Mouse (Mus musculus): ENCODE data around the gene Cpsf6. TPM values are rescaled to one million over a fixed set of nuclear protein-coding genes. Genes with fewer than 3 reads are reported as not detected.

The Cpsf6 gene
- polyA plus RNA-seq, 1 experiment from 2014 or later: 93.0 TPM

DNA sequence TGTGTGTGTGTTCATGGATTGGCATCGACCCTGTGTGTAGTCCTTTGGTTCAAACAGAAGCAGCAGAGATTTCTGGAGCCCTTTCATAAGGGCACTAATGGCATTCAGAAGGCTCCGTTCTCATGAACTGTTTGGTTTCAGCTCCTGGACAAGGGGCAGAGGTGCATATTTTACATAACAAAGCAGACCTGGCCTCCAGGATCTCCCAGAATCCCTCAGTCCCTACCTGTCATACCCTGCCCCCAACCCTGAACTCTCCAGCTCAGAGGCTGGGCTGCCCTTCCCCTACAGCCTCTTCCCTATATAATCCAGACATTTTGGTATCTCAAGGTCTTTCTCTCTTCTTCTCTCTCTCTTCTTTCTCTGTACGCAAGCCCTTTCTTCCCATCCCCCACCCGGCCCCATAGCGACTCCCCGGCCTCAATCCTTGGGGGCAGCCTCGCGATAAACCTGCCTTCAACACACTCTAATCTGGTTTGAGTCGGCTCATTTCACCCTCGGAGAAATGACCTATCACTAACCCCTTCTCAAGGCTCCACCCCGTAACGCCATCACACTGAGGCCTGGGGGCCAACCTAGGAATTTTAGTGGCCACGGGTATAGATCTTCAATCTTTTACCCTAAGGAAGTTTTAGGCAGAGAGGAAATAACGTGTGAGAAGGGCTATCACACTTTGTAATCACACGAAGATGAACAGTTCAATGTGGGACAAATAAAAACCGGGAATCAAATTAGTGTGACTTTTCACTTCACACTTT lies 32.1 kb upstream of the Cpsf6 start:
- WGBS: 19% methylated on average over 16 of the region's 16 CpGs

GRCm38 (mm10) chr10:117411131-117411530 lies 31.3 kb upstream of the Cpsf6 start:
- ATAC-seq (ENCODE audit: insufficient number of reproducible peaks, insufficient read depth, low FRiP score, low read depth): no peak
- peaks cover 4 to 6% of the 10 kb centered on the region in 2 experiments; a peak in 2 of 4 replicates for H3K4me1 ChIP-seq (ENCODE audit: control insufficient read depth in 2 of 2, insufficient read depth in 2 of 2, low read length in 2 of 2)
- H3K4me2 ChIP-seq (ENCODE audit: low read length): no peak overlapping the region
- no peak overlapping the region for H3K4me3 ChIP-seq (ENCODE audit: control insufficient read depth in 1 of 2, insufficient read depth in 1 of 2, low read depth in 1 of 2, low read length in 2 of 2)
- no peaks in the 10 kb centered on the region for H3K9me3 ChIP-seq (ENCODE audit: control insufficient read depth, low read length)
- no peak overlapping the region for H3K9ac ChIP-seq (ENCODE audit: low read length)
- H3K36me3 ChIP-seq (ENCODE audit: control insufficient read depth, insufficient read depth, low read length): no peaks in the 10 kb centered on the region
- no peaks in the 10 kb centered on the region for H3K27me3 ChIP-seq (ENCODE audit: control insufficient read depth, insufficient read depth, low read length)
- 61% methylated on average over 6 of the region's 6 CpGs for WGBS
- H3K27ac ChIP-seq (replicated peaks in 1 of 2; ENCODE audit: control insufficient read depth in 1 of 2, insufficient read depth in 1 of 2, low read depth in 2 of 2, low read length in 2 of 2): no peak overlapping the region

More for the DNA sequence above, 32.1 kb upstream of the Cpsf6 start:
- H3K4me3 ChIP-seq (ENCODE audit: control insufficient read depth in 1 of 2, insufficient read depth in 1 of 2, low read depth in 1 of 2, low read length in 2 of 2): no peak overlapping the region
- peak overlapping the region; percentile 2 for H3K4me2 ChIP-seq (ENCODE audit: low read length)
- H3K9me3 ChIP-seq (ENCODE audit: control insufficient read depth, low read length): no peaks in the 10 kb centered on the region
- no peaks in the 10 kb centered on the region for H3K36me3 ChIP-seq (ENCODE audit: control insufficient read depth, insufficient read depth, low read length)
- ATAC-seq (ENCODE audit: insufficient number of reproducible peaks, insufficient read depth, low FRiP score, low read depth): no peak
- no peak overlapping the region for H3K9ac ChIP-seq (ENCODE audit: low read length)
- H3K27ac ChIP-seq (replicated peaks in 1 of 2; ENCODE audit: control insufficient read depth in 1 of 2, insufficient read depth in 1 of 2, low read depth in 2 of 2, low read length in 2 of 2): no peak overlapping the region
- peaks cover 4 to 6% of the 10 kb centered on the region in 2 experiments; a peak in 2 of 4 replicates for H3K4me1 ChIP-seq (ENCODE audit: control insufficient read depth in 2 of 2, insufficient read depth in 2 of 2, low read length in 2 of 2)
- no peaks in the 10 kb centered on the region for H3K27me3 ChIP-seq (ENCODE audit: control insufficient read depth, insufficient read depth, low read length)

GRCm38 (mm10) chr10:117410481-117411048 lies 30.8 kb upstream of the Cpsf6 start:
- Histone ChIP-seq H3K4me2 (ENCODE audit: low read length) (no peak overlapping the region), H3K9me3 (ENCODE audit: control insufficient read depth, low read length) (no peaks in the 10 kb centered on the region), H3K4me3 (ENCODE audit: control insufficient read depth in 1 of 2, insufficient read depth in 1 of 2, low read depth in 1 of 2, low read length in 2 of 2) (no peak overlapping the region), H3K4me1 (ENCODE audit: control insufficient read depth in 2 of 2, insufficient read depth in 2 of 2, low read length in 2 of 2) (peaks cover 4 to 6% of the 10 kb centered on the region in 2 experiments; a peak in 2 of 4 replicates), H3K27ac (replicated peaks in 1 of 2; ENCODE audit: control insufficient read depth in 1 of 2, insufficient read depth in 1 of 2, low read depth in 2 of 2, low read length in 2 of 2) (no peak overlapping the region), H3K36me3 (ENCODE audit: control insufficient read depth, insufficient read depth, low read length) (no peaks in the 10 kb centered on the region), H3K27me3 (ENCODE audit: control insufficient read depth, insufficient read depth, low read length) (no peaks in the 10 kb centered on the region), H3K9ac (ENCODE audit: low read length) (no peak overlapping the region)
- ATAC-seq (ENCODE audit: insufficient number of reproducible peaks, insufficient read depth, low FRiP score, low read depth): no peak
- whole genome bisulfite sequencing: 84% methylated on average over 6 of the region's 6 CpGs

- no peak overlapping the region for H3K4me2 ChIP-seq (ENCODE audit: low read length)
- H3K9ac ChIP-seq (ENCODE audit: low read length): no peak overlapping the region
- H3K9me3 ChIP-seq (ENCODE audit: control insufficient read depth, low read length): no peaks in the 10 kb centered on the region
- no peak overlapping the region for H3K27ac ChIP-seq (replicated peaks in 1 of 2; ENCODE audit: control insufficient read depth in 1 of 2, insufficient read depth in 1 of 2, low read depth in 2 of 2, low read length in 2 of 2)
- H3K36me3 ChIP-seq (ENCODE audit: control insufficient read depth, insufficient read depth, low read length): no peaks in the 10 kb centered on the region
- 55% methylated on average over 21 of the region's 21 CpGs for WGBS
- no peak for ATAC-seq (ENCODE audit: insufficient number of reproducible peaks, insufficient read depth, low FRiP score, low read depth)
- H3K4me1 ChIP-seq (ENCODE audit: control insufficient read depth in 2 of 2, insufficient read depth in 2 of 2, low read length in 2 of 2): peaks cover 4 to 6% of the 10 kb centered on the region in 2 experiments; a peak in 2 of 4 replicates
- no peaks in the 10 kb centered on the region for H3K27me3 ChIP-seq (ENCODE audit: control insufficient read depth, insufficient read depth, low read length)
- no peak overlapping the region for H3K4me3 ChIP-seq (ENCODE audit: control insufficient read depth in 1 of 2, insufficient read depth in 1 of 2, low read depth in 1 of 2, low read length in 2 of 2)
Observed at GRCm38 (mm10) chr10:117409373-117410354, 29.8 kb upstream of the Cpsf6 start.

GRCm38 (mm10) chr10:117408545-117409372 lies 28.9 kb upstream of the Cpsf6 start:
- H3K4me3 ChIP-seq (ENCODE audit: control insufficient read depth in 1 of 2, insufficient read depth in 1 of 2, low read depth in 1 of 2, low read length in 2 of 2): no peak overlapping the region
- H3K9ac ChIP-seq (ENCODE audit: low read length): no peak overlapping the region
- no peak overlapping the region for H3K4me2 ChIP-seq (ENCODE audit: low read length)
- no peaks in the 10 kb centered on the region for H3K27me3 ChIP-seq (ENCODE audit: control insufficient read depth, insufficient read depth, low read length)
- H3K36me3 ChIP-seq (ENCODE audit: control insufficient read depth, insufficient read depth, low read length): no peaks in the 10 kb centered on the region
- no peak for ATAC-seq (ENCODE audit: insufficient number of reproducible peaks, insufficient read depth, low FRiP score, low read depth)
- H3K27ac ChIP-seq (replicated peaks in 1 of 2; ENCODE audit: control insufficient read depth in 1 of 2, insufficient read depth in 1 of 2, low read depth in 2 of 2, low read length in 2 of 2): no peak overlapping the region
- 79% methylated on average over 7 of the region's 7 CpGs for WGBS
- no peaks in the 10 kb centered on the region for H3K9me3 ChIP-seq (ENCODE audit: control insufficient read depth, low read length)
- H3K4me1 ChIP-seq (ENCODE audit: control insufficient read depth in 2 of 2, insufficient read depth in 2 of 2, low read length in 2 of 2): peaks cover 4 to 6% of the 10 kb centered on the region in 2 experiments; a peak in 2 of 4 replicates

GRCm38 (mm10) chr10:117407734-117408288 lies 28.0 kb upstream of the Cpsf6 start:
- 84% methylated on average over 4 of the region's 4 CpGs for WGBS
- no peak overlapping the region for H3K4me3 ChIP-seq (ENCODE audit: control insufficient read depth in 1 of 2, insufficient read depth in 1 of 2, low read depth in 1 of 2, low read length in 2 of 2)
- peaks cover 4 to 6% of the 10 kb centered on the region in 2 experiments; a peak in 2 of 4 replicates for H3K4me1 ChIP-seq (ENCODE audit: control insufficient read depth in 2 of 2, insufficient read depth in 2 of 2, low read length in 2 of 2)
- no peak overlapping the region for H3K27ac ChIP-seq (replicated peaks in 1 of 2; ENCODE audit: control insufficient read depth in 1 of 2, insufficient read depth in 1 of 2, low read depth in 2 of 2, low read length in 2 of 2)
- H3K36me3 ChIP-seq (ENCODE audit: control insufficient read depth, insufficient read depth, low read length): no peaks in the 10 kb centered on the region
- no peak for ATAC-seq (ENCODE audit: insufficient number of reproducible peaks, insufficient read depth, low FRiP score, low read depth)
- H3K4me2 ChIP-seq (ENCODE audit: low read length): no peak overlapping the region
- H3K27me3 ChIP-seq (ENCODE audit: control insufficient read depth, insufficient read depth, low read length): no peaks in the 10 kb centered on the region
- no peak overlapping the region for H3K9ac ChIP-seq (ENCODE audit: low read length)
- no peaks in the 10 kb centered on the region for H3K9me3 ChIP-seq (ENCODE audit: control insufficient read depth, low read length)
